Mouse (Mus musculus) liver, embryonic 15.5 days (tissue): ENCODE data around the gene Clcn7. TPM values are rescaled to one million over a fixed set of nuclear protein-coding genes. Genes with fewer than 3 reads are reported as not detected.

Experiments used
- ATAC-seq: fragments of 200-750 bp; cut with Nextera tagmentation; 2 replicates; pipeline ENCODE4 v1.8.0; 2017; ENCODE audit warnings: moderate number of reproducible peaks, mild to moderate bottlenecking, moderate library complexity; ENCODE audit not compliant: insufficient read depth
- H3K27ac ChIP-seq: fragments of 300-500 bp; sonication (generic); replicated peaks from 2 replicates; pipeline ENCODE4 v1.5.1; 2015; ENCODE audit warnings: mild to moderate bottlenecking, inconsistent platforms
- H3K27me3 ChIP-seq: fragments of 300-500 bp; sonication (generic); 2 replicates; pipeline ENCODE4 v1.6.1; 2015; ENCODE audit warnings: mild to moderate bottlenecking, inconsistent platforms
- H3K36me3 ChIP-seq: fragments of 300-500 bp; sonication (generic); replicated peaks from 2 replicates; pipeline ENCODE4 v1.6.1; 2015; ENCODE audit warnings: moderate library complexity, mild to moderate bottlenecking, inconsistent platforms
- H3K4me1 ChIP-seq: fragments of 300-500 bp; sonication (generic); replicated peaks from 2 replicates; pipeline ENCODE4 v1.6.1; 2015; ENCODE audit warnings: inconsistent platforms
- H3K4me2 ChIP-seq: fragments of 300-500 bp; sonication (generic); 2 replicates; pipeline ENCODE4 v1.6.1; 2015; ENCODE audit warnings: moderate library complexity, mild to moderate bottlenecking, inconsistent platforms
- H3K4me3 ChIP-seq: fragments of 300-500 bp; sonication (generic); replicated peaks from 2 replicates; pipeline ENCODE4 v1.5.1; 2015; ENCODE audit warnings: mild to moderate bottlenecking, inconsistent platforms
- H3K9ac ChIP-seq: fragments of 300-500 bp; sonication (generic); 2 replicates; pipeline ENCODE4 v1.6.1; 2015; ENCODE audit warnings: moderate library complexity, mild to moderate bottlenecking, inconsistent platforms
- H3K9me3 ChIP-seq: fragments of 300-500 bp; sonication (generic); replicated peaks from 2 replicates; pipeline ENCODE4 v1.6.1; 2016; ENCODE audit warnings: inconsistent platforms
- WGBS: fragments of 180-500 bp; shearing (Covaris S2); methylation state at CpG from one replicate; pipeline ENCODE4 v1.1.7; 2015; ENCODE audit warnings: mixed read lengths; ENCODE audit not compliant: insufficient replicate concordance; 5-methylcytosine and 5-hydroxymethylcytosine counted together
- polyA plus RNA-seq: library from polyadenylated mRNA; unstranded; fragments of >200 nt; fragmentation: Nextera tagmentation; extraction: Ambion mirVana; gene quantifications from 2 replicates; pipeline ENCODE4 v1.2.1, GENCODE M21; 2015

Gene Clcn7
- polyA plus RNA-seq, 1 experiment from 2014 or later, result 10.7 TPM

GRCm38 (mm10) chr17:25210680-25211466 lies 77.7 kb downstream of the Clcn7 start:
- Histone ChIP-seq H3K4me2 (no peak overlapping the region), H3K9ac (no peak overlapping the region), H3K27ac (no peak overlapping the region), H3K36me3 (peaks cover 74% of the 10 kb centered on the region), H3K4me1 (no peaks in the 10 kb centered on the region), H3K9me3 (no peaks in the 10 kb centered on the region), H3K27me3 (no peaks in the 10 kb centered on the region), H3K4me3 (no peak overlapping the region)
- no peak for ATAC-seq
- 71% methylated on average over 15 of the region's 15 CpGs for WGBS

- peaks cover 70% of the 10 kb centered on the region for H3K36me3 ChIP-seq
- WGBS, result 73% methylated on average over 4 of the region's 4 CpGs
- H3K9ac ChIP-seq, result no peak overlapping the region
Measured at GRCm38 (mm10) chr17:25211705-25212104, 78.5 kb downstream of the Clcn7 start.

More at GRCm38 (mm10) chr17:25211705-25212104, 78.5 kb downstream of the Clcn7 start:
- Histone ChIP-seq H3K27ac (no peak overlapping the region), H3K4me3 (no peak overlapping the region), H3K4me2 (no peak overlapping the region), H3K4me1 (no peaks in the 10 kb centered on the region), H3K27me3 (no peaks in the 10 kb centered on the region), H3K9me3 (no peaks in the 10 kb centered on the region)
- no peak for ATAC-seq

Other genes starting within 250 kb of the Clcn7 start
- gene Nubp2, start 247.0 kb upstream of the Clcn7 start, polyA plus RNA-seq, result 68.1 and 73.5 TPM in 2 replicates
- 45.2 and 48.4 TPM in 2 replicates for gene Spsb3, start 246.7 kb upstream of the Clcn7 start, polyA plus RNA-seq
- gene Eme2, start 238.3 kb upstream of the Clcn7 start, polyA plus RNA-seq, result 11.5 and 13.0 TPM in 2 replicates
- 52.3 and 52.8 TPM in 2 replicates for gene Mrps34, start 238.3 kb upstream of the Clcn7 start, polyA plus RNA-seq
- gene Nme3, start 236.9 kb upstream of the Clcn7 start, polyA plus RNA-seq, result 53.4 and 60.1 TPM in 2 replicates
- gene Mapk8ip3, start 196.4 kb upstream of the Clcn7 start, polyA plus RNA-seq, result 8.3 and 10.0 TPM in 2 replicates
- gene Jpt2, start 172.7 kb upstream of the Clcn7 start, polyA plus RNA-seq, result 60.0 and 62.4 TPM in 2 replicates
- gene Cramp1l, start 117.6 kb upstream of the Clcn7 start, polyA plus RNA-seq, result 2.9 and 4.3 TPM in 2 replicates
- 139 and 156 TPM in 2 replicates for gene Ift140, start 117.3 kb upstream of the Clcn7 start, polyA plus RNA-seq
- gene Tmem204, start 49.8 kb upstream of the Clcn7 start, polyA plus RNA-seq, result 5.6 and 6.5 TPM in 2 replicates
- gene Telo2, start 17.4 kb upstream of the Clcn7 start, polyA plus RNA-seq, result 14.3 and 17.4 TPM in 2 replicates
- 0.06 and 0.10 TPM in 2 replicates for gene Ptx4, start 12.6 kb upstream of the Clcn7 start, polyA plus RNA-seq
- not detected in 2 replicates for gene Ccdc154, start 29.1 kb downstream of the Clcn7 start, polyA plus RNA-seq
- gene Gm38655, start 42.1 kb downstream of the Clcn7 start, polyA plus RNA-seq, result not detected in 2 replicates
- 16.6 and 16.7 TPM in 2 replicates for gene BC003965, start 51.2 kb downstream of the Clcn7 start, polyA plus RNA-seq
- 8.8 and 9.6 TPM in 2 replicates for gene Unkl, start 55.0 kb downstream of the Clcn7 start, polyA plus RNA-seq
- gene Gnptg, start 106.7 kb downstream of the Clcn7 start, polyA plus RNA-seq, result 19.5 and 21.6 TPM in 2 replicates
- gene Tsr3, start 106.8 kb downstream of the Clcn7 start, polyA plus RNA-seq, result 18.9 and 19.1 TPM in 2 replicates
- gene Baiap3, start 123.0 kb downstream of the Clcn7 start, polyA plus RNA-seq, result 0.30 and 0.58 TPM in 2 replicates
- 214 and 242 TPM in 2 replicates for gene Ube2i, start 141.2 kb downstream of the Clcn7 start, polyA plus RNA-seq
- 3.8 TPM in 2 replicates for gene Prss34, start 165.0 kb downstream of the Clcn7 start, polyA plus RNA-seq
- not detected in 2 replicates for gene Prss28, start 175.3 kb downstream of the Clcn7 start, polyA plus RNA-seq
- gene Prss29, start 185.3 kb downstream of the Clcn7 start, polyA plus RNA-seq, result not detected in 2 replicates
- gene Tpsab1, start 212.2 kb downstream of the Clcn7 start, polyA plus RNA-seq, result not detected in 2 replicates
- gene Tpsb2, start 232.9 kb downstream of the Clcn7 start, polyA plus RNA-seq, result 0.47 and 0.55 TPM in 2 replicates
- 0.46 and 0.76 TPM in 2 replicates for gene Tpsg1, start 235.9 kb downstream of the Clcn7 start, polyA plus RNA-seq